Mouse (Mus musculus) left cerebral cortex, adult 2 months (tissue): ENCODE measurements around the gene Socs4. TPM values are rescaled to one million over a fixed set of nuclear protein-coding genes. Genes with fewer than 3 reads are reported as not detected.

ENCODE experiments used
- DNase-seq, 2 experiments: peaks; one replicate each; pipeline ENCODE4 v3.0.0; 2021 to 2022; ENCODE audit warnings: low spot score in 2 of 2, mixed read lengths in 1 of 2; ENCODE audit errors: extremely low spot score in 1 of 2
- H3K27ac ChIP-seq: fragments of 200-600 bp; 2 replicates; pipeline ENCODE4 v1.8.1; 2022
- H3K4me3 ChIP-seq: fragments of 200-600 bp; 2 replicates; pipeline ENCODE4 v1.8.1; 2022
- CTCF ChIP-seq: fragments of 200-600 bp; IDR thresholded peaks from 2 replicates; pipeline ENCODE4 v1.8.1; 2022; ENCODE audit warnings: antibody characterized with exemption, mild to moderate bottlenecking, moderate library complexity
- intact Hi-C: fragments of 180-260 bp; cut with DNase I; formaldehyde crosslinking; loops from one replicate; pipeline ENCODE4 v1.15.1; 2025
- total RNA-seq, 2 experiments: library from RNA; stranded (reverse); gene quantifications; 2 replicates each; pipeline ENCODE4 v1.2.3; 2021

Socs4 gene
- total RNA-seq, 2 experiments from 2014 or later, result 11.7 to 14.6 TPM

DNA sequence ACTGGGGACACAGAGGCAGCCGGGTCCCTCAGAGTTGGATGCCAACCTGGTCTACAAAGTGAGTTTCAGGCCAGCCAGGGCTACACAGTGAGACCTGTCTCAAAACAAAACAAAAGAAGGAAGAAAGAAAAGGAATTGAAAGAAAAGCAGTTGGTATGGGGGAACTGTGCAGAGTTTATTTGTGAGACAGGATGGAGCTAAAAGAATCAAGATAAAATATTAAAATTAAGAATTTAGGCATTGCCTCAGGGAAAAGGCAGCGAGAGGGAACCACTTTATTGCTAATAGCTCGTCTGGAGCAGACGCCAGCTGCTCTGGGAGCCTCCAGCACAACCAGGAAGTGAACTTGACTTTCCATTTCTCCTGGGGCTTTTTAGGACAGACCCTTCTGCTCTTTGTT lies 17.4 kb downstream of the Socs4 start:
- Histone ChIP-seq H3K4me3 (no peak overlapping the region), H3K27ac (no peak overlapping the region)
- intact Hi-C loops, result no loop called here
- no peak for DNase-seq
- no peak for TF ChIP-seq CTCF

DNA sequence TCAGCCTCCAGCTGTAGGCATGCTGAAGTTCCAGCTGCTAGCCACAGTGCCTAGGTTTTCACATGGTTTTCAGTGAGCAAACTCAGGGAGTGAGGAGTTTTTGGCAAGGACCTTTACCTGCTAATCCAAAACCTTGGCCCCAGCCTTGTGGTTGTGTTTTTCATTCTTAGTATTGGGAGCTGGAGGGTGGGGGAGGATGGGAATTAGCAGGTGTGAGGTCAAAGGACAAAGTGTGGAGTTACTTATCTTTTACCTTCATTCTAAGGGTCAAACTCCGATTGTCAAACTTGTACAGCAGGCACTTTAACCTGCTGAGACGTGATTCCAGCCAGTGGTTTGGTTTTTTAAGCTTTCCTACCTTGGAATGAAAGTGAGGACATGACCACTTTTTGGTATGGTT lies 19.5 kb downstream of the Socs4 start:
- intact Hi-C loops, result no loop called here
- no peak for TF ChIP-seq CTCF
- Histone ChIP-seq H3K4me3 (no peak overlapping the region), H3K27ac (no peak overlapping the region)
- no peak for DNase-seq

DNA sequence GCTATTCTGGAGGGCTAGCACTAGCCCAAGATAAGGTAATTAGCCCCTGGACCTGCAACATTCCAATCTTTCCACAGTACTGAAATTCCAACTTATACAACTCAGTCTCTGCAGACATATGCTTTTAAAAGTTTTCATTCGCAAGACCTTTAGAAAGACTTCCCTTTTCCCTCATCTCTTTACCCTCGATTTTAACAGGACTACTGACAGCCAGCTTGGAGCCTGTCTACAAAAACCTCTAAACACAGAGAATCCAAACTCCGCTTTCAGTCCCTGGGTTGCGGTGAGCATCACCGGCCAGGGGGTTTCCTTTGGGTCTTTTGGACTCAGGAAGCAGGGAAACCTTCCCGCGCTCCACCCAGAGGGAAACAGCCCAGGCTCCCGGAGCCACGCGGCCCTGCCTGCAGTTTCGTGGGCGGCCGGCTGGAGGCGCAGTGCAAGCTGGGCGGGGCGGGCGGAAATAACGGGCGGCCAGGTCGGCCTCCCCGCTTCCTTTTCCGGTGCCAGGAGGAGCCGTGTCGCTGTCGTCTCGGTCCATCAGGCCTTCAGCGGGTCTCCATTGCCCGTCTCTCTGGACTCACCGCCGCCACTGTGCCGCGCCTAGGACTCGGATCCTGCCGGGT lies 21.2 kb downstream of the Socs4 start, which contains the start of gene Mapk1ip1l:
TSS of gene Mapk1ip1l (plus strand) at position 482 of the 623 bp plus-strand sequence.
- TF ChIP-seq CTCF, result peak; percentile 100
- intact Hi-C loops, result loop anchor here (2.0 kb wide), 1 partner anchor 21 kb away; the partner anchor contains the start of genes Socs4 and Wdhd1
- Histone ChIP-seq H3K27ac (peak within 1 kb of the TSS; percentile 98), H3K4me3 (peak within 1 kb of the TSS; percentile 99)
- peak; percentile 87 to 96 for DNase-seq

DNA sequence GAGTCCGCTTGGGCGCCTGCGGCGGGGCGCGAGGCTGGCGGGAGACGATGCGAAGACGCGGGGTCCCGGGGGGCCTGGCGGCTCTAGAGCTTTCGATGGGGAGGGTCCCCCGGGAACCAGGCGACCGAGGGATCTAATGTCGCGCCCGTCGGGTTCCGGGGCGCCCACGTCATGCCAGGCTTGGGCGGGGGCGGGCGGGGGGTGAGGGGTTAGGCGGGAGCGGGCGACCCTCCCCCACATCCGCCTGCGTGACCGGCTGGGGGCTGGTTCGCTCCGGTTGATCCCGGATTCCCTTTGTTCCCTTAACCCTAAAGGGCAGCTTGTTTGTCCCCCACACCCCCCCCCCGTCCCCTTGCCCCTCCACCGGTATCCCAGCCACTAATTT lies 21.7 kb downstream of the Socs4 start:
- intact Hi-C loops, result loop anchor here (2.0 kb wide), 1 partner anchor 22 kb away; the partner anchor contains the start of genes Socs4 and Wdhd1
- DNase-seq, result no peak
- H3K4me3 ChIP-seq, result peak overlapping the region; percentile 99
- peak overlapping the region; percentile 98 for H3K27ac ChIP-seq
- TF ChIP-seq CTCF, result no peak

DNA sequence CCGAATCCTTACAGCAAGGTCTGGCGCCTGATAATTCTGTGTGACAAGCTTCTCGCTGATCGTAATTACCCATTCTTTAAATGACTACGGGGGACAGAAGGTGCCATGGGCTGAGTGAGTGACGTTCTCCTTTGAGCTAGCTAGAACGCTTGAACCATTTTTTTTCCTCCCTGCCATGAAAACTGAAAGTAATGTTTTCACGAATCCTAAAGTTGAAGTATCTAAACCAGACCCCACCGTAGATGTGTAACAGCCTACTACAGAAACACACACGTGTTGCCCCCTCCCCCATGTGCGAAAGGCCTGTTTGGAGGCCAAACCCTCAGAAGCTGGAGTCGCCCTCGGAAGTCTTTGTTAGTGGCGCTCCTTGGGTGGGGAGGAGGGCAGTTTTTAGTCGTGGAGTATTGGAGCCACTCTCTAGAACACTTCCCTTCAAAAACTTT lies 22.1 kb downstream of the Socs4 start:
- no peak for DNase-seq
- peak overlapping the region; percentile 98 for H3K27ac ChIP-seq
- peak overlapping the region; percentile 99 for H3K4me3 ChIP-seq
- intact Hi-C loops, result loop anchor here (2.0 kb wide), 1 partner anchor 22 kb away; the partner anchor contains the start of genes Socs4 and Wdhd1
- no peak for TF ChIP-seq CTCF

DNA sequence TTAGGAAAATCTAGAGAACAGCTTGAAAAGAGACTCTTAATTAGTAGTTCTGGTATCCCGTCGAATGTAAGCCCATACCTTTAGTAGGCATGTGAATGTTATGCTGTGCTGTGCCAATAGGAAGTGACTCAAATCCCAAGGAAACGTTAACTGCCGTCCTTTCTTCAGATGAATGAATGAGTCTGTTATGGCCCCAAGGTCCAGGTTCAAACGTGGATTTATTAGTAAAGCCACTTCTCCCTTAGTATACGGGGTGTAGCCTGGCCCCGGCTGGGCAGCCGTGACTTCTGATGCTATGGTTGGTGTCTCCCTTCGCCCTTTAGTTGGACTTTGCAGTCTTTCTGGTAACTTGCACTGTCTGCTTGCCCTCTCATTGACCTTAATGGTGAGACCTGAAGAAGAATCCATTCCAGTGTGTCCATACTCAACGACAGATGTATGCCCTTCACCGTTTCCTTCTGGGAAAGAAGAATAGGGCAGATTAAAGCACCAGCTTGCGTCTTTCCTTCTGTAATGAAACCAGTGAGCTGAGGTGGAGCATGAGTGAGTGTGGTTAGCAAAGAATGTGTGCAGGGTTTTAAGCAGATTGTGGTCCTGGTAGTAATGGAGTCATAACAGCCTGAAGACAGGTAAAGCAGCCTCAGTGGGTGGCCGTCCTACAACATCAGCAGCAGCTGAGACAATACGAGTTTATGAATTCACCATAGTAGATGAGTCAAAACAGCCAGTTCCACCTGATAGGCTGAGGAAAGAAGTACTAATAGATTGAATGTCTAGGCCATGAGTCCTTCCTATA lies 26.4 kb downstream of the Socs4 start:
- Histone ChIP-seq H3K4me3 (no peak overlapping the region), H3K27ac (no peak overlapping the region)
- TF ChIP-seq CTCF, result no peak
- intact Hi-C loops, result no loop called here
- no peak for DNase-seq

DNA sequence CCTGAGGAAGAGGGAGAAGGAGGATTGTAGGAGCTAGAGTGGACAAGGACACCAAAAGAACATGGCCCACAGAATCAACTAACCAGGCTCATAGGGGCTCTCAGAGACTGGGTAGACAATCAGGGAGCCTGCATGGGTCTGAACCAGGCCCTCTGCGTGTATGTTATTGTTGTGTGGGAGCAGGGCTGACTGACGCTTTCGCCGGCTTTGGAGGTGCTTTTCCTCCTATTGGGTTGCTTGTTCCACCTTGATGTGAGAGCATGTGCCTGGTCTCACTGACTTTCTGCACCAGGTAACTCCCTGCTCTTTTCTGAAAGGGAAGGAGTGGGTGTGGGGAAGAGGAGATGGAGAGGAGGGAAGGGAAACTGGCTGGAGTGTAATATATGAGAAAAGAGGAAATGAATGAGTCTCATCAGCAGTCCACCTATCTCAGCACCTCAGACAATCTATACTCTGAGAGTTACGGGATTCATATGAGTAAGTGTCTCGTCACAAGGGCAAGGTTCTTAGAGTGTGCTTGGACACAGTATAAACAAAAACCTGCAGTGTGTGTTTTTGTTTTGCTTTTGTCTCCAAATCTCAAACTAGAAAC lies 28.2 kb downstream of the Socs4 start:
- TF ChIP-seq CTCF, result no peak
- intact Hi-C loops, result no loop called here
- no peak for DNase-seq
- no peak overlapping the region for H3K4me3 ChIP-seq
- H3K27ac ChIP-seq, result no peak overlapping the region

DNA sequence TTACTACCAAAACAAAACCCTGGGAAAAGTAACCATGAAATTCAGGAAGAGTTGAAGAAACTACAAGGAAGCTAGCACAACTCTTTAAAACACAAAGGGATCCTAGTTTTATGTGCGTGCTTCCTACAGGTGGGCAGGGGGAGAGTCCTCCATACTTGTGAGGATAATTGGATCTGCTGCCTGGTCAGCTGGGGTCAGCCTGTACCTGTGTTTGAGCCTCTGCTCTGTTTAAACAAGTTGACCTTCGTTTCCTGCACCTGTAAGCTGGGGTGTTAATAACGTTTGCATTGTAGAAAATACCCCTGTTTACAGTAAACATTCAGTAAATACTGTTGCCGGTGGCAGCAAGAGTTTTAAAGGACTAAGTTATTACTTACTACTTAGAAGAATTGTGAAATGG lies 29.2 kb downstream of the Socs4 start:
- H3K4me3 ChIP-seq, result no peak overlapping the region
- no peak for TF ChIP-seq CTCF
- H3K27ac ChIP-seq, result no peak overlapping the region
- intact Hi-C loops, result no loop called here
- DNase-seq, result no peak

DNA sequence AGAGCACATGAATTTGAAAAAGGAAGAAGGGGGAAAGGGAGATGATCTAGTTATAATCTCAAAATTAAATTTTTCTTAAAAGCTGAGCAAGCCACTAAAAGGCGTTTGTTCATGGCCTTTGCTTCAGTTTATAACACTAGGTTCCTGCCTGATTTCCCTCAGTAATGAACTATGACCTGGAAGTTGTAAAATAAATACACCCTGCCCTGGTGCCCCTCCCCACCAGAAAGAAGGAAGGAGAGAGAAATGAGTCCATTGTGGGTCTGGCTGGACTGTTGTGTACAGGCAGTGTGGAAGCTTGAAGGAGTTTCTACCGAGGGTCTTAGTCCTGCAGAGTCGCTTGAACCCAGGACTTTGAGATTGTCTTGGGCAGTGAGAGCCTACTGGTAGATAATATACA lies 30.9 kb downstream of the Socs4 start:
- no peak overlapping the region for H3K27ac ChIP-seq
- H3K4me3 ChIP-seq, result no peak overlapping the region
- no peak for TF ChIP-seq CTCF
- intact Hi-C loops, result no loop called here
- DNase-seq, result no peak

DNA sequence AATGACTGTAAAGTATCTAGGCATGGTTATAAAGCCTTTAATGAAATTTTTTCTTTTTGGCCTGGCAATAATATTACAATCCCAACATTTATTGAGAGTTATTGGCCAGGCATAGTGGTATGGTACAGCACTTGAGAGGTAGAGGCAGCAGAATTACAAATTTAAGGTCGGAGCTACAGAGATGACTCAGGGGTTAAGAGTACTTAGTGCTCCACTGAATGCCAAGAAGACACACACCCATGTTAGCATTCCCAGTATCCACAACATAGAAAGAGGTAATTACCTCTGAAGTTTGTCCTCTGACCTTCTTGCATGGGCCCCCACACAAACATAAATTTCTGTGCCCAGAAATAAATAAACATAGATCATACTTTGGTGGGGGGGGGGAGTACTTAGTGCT lies 32.3 kb downstream of the Socs4 start:
- no peak overlapping the region for H3K4me3 ChIP-seq
- intact Hi-C loops, result no loop called here
- no peak overlapping the region for H3K27ac ChIP-seq
- TF ChIP-seq CTCF, result no peak
- no peak for DNase-seq

DNA sequence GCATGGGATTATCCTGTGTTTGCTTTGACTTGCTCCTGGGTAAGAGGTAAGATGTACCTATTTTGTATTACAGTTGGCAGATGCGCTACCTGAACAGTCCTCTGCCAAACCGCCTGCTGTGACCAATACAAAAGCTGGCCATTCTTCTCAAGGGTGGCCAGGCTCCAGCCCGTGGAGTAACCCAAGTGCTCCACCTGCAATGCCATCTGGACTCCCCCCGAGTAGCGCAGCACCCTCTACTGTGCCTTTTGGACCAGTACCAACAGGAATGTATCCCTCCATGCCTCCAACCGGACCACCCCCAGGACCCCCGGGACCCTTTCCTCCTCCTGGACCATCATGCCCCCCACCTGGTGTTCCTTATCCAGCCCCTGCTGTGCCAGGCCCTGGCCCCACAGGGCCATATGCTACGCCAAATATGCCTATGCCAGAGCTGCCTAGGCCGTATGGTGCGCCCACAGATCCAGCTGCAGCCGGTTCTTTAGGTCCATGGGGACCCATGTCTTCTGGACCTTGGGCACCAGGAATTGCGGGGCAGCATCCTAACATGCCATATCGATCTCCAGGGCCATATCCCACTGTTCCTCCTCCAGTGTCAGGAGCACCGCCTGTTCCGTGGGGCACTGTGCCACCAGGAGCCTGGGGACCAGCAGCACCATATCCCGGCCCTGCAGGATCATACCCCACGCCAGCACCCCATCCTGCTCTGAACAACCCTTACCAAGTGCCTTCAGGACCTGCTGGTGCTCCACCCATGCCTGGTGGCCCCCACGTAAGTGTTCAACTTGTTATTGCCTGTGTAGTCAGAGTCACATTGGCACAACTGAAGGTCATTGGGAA lies 33.8 kb downstream of the Socs4 start:
- no peak for DNase-seq
- Histone ChIP-seq H3K27ac (no peak overlapping the region), H3K4me3 (no peak overlapping the region)
- no peak for TF ChIP-seq CTCF
- intact Hi-C loops, result no loop called here
